Mouse (Mus musculus) heart, embryonic 10.5 days (tissue): ENCODE results near the gene Abr. TPM values are rescaled to one million over a fixed set of nuclear protein-coding genes. Genes with fewer than 3 reads are reported as not detected.
A peak's percentile ranks its signal among the peaks of the same experiment; 100 is the strongest.

Source experiments
- DNase-seq: peaks from one replicate; pipeline ENCODE4 v3.0.0-alpha.2; 2017; ENCODE audit warnings: low spot score
- H3K27ac ChIP-seq: fragments of 300-500 bp; sonication (generic); 2 replicates; pipeline ENCODE4 v1.5.1; 2016; ENCODE audit warnings: mild to moderate bottlenecking
- H3K27me3 ChIP-seq: fragments of 300-500 bp; sonication (generic); 2 replicates; pipeline ENCODE4 v1.6.1; 2016; ENCODE audit warnings: mild to moderate bottlenecking; ENCODE audit not compliant: poor library complexity, insufficient read depth, severe bottlenecking
- H3K36me3 ChIP-seq: fragments of 300-500 bp; sonication (generic); 2 replicates; pipeline ENCODE4 v1.6.1; 2016; ENCODE audit warnings: mild to moderate bottlenecking, moderate library complexity
- H3K4me1 ChIP-seq: fragments of 300-500 bp; sonication (generic); 2 replicates; pipeline ENCODE4 v1.6.1; 2016; ENCODE audit warnings: mild to moderate bottlenecking
- H3K4me3 ChIP-seq: fragments of 300-500 bp; sonication (generic); 2 replicates; pipeline ENCODE4 v1.5.1; 2016; ENCODE audit warnings: mild to moderate bottlenecking, moderate library complexity
- H3K9me3 ChIP-seq: fragments of 300-500 bp; sonication (generic); 2 replicates; pipeline ENCODE4 v1.6.1; 2016; ENCODE audit warnings: mild to moderate bottlenecking, moderate library complexity
- WGBS: fragments of 180-500 bp; shearing (Covaris S2); methylation state at CpG from one replicate; pipeline ENCODE4 v1.1.7; 2016; 5-methylcytosine and 5-hydroxymethylcytosine counted together
- polyA plus RNA-seq: library from polyadenylated mRNA; unstranded; fragments of >200 nt; fragmentation: Nextera tagmentation; extraction: Ambion mirVana; gene quantifications from 2 replicates; pipeline ENCODE4 v1.2.1, GENCODE M21; 2016

The Abr gene
- polyA plus RNA-seq, 1 experiment from 2014 or later = 32.8 TPM

DNA sequence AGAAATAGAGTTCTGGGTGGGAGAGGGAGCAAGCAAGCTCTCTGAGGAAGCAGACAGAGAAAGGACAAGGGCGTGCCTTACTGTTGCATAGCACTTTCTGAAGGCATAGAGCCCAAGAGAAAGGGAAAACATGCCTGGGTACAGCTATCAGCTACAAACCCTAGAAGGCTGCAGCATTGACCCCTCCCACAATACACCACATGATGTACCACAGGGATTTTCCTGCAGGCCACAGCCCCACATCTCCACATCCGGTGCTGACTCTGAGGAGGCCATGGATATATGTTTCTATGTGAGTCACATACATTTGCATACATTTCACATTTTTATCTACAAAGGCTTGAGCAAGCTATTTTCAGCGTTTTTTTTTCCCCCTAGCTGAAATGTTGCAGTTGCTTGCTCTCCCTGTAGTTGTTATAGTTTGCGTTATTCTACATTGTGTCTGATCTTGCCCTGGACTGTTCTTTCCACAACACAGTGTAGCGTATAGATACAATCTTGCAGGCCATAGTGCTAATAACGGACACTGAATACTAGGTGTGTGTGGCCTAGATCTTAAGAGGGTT is 49.2 kb downstream of the Abr start:
- Histone ChIP-seq H3K4me1 (peaks cover 22% of the 10 kb centered on the region), H3K27ac (no peak overlapping the region), H3K27me3 (peaks cover 62% of the 10 kb centered on the region), H3K36me3 (no peaks in the 10 kb centered on the region), H3K9me3 (no peaks in the 10 kb centered on the region), H3K4me3 (no peak overlapping the region)
- 76% methylated on average over 6 of the region's 6 CpGs for WGBS
- no peak for DNase-seq

DNA sequence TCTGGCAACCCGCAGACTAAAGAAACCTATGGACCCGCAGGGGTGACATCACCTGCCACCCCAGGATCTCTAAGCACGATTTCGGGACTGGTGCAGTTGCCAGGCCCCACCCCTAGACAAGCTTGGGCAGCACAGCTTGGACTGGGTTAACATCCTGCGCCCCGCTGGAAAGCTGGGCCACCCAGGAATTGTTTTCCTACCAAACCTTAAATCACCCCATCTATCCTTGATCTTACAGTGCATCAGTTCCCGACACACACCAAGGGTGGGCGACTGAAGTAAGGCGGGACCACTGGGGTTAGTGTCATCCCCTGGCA is 50.5 kb downstream of the Abr start:
- peak overlapping the region; percentile 87 for H3K27ac ChIP-seq
- H3K4me3 ChIP-seq = peak overlapping the region; percentile 79
- peaks cover 66% of the 10 kb centered on the region for H3K27me3 ChIP-seq
- no peak for DNase-seq
- 3% methylated on average over 9 of the region's 9 CpGs for WGBS
- no peaks in the 10 kb centered on the region for H3K9me3 ChIP-seq
- no peaks in the 10 kb centered on the region for H3K36me3 ChIP-seq
- peaks cover 18% of the 10 kb centered on the region for H3K4me1 ChIP-seq

- under 1% methylated on average over 66 of the region's 66 CpGs for WGBS
- Histone ChIP-seq H3K4me1 (peaks cover 18% of the 10 kb centered on the region), H3K27ac (peak overlapping the region; percentile 87), H3K27me3 (peaks cover 66% of the 10 kb centered on the region), H3K9me3 (no peaks in the 10 kb centered on the region), H3K36me3 (no peaks in the 10 kb centered on the region), H3K4me3 (peak overlapping the region; percentile 79)
- peak; percentile 78 for DNase-seq
Measured at GRCm38 (mm10) chr11:76570741-76571612, 51.1 kb downstream of the Abr start.

DNA sequence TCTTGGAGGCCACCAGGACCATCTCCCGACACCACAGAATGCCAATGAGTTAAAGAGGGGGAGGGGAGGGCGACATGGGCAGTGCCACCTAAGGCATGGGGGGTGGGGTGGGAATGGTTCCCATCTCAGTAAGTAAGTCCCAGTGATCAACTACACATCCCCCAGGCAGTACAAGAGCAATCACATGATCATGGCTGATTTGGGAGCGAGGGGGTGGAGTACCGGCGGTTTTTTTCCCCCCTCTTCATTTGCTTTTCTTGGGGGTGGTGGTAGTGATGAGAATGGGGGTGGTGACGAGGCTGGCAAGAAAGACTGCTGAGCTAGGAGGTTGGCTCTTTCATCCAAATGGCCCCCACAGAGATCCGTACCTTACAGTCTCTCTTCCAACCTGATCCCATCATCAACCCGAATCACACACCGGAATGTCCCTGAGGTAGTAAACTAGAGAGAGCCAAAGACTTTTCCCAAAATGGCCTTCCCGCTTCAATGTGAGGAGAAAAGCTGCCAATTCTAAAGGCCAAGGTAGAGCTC is 51.8 kb downstream of the Abr start:
- Histone ChIP-seq H3K4me1 (peaks cover 18% of the 10 kb centered on the region), H3K9me3 (no peaks in the 10 kb centered on the region), H3K4me3 (peak overlapping the region; percentile 79), H3K27me3 (peaks cover 64% of the 10 kb centered on the region), H3K36me3 (no peaks in the 10 kb centered on the region), H3K27ac (peak overlapping the region; percentile 87; the same call in 1 of the 2 replicates)
- no peak for DNase-seq
- 16% methylated on average over 10 of the region's 10 CpGs for WGBS

- no peak for DNase-seq
- Histone ChIP-seq H3K27me3 (peaks cover 58% of the 10 kb centered on the region), H3K27ac (no peak overlapping the region), H3K36me3 (no peaks in the 10 kb centered on the region), H3K4me3 (peak overlapping the region; percentile 18; the same call in 1 of the 2 replicates), H3K4me1 (peaks cover 18% of the 10 kb centered on the region), H3K9me3 (no peaks in the 10 kb centered on the region)
- WGBS = 53% methylated on average over 3 of the region's 3 CpGs
Measured at GRCm38 (mm10) chr11:76569436-76569835, 52.7 kb downstream of the Abr start.

- 65% methylated on average over 3 of the region's 3 CpGs for WGBS
- Histone ChIP-seq H3K4me1 (peaks cover 21% of the 10 kb centered on the region), H3K36me3 (no peaks in the 10 kb centered on the region), H3K4me3 (no peak overlapping the region), H3K27me3 (peaks cover 33% of the 10 kb centered on the region), H3K27ac (no peak overlapping the region), H3K9me3 (no peaks in the 10 kb centered on the region)
- DNase-seq = no peak
Measured at GRCm38 (mm10) chr11:76566081-76566480, 56.0 kb downstream of the Abr start.

DNA sequence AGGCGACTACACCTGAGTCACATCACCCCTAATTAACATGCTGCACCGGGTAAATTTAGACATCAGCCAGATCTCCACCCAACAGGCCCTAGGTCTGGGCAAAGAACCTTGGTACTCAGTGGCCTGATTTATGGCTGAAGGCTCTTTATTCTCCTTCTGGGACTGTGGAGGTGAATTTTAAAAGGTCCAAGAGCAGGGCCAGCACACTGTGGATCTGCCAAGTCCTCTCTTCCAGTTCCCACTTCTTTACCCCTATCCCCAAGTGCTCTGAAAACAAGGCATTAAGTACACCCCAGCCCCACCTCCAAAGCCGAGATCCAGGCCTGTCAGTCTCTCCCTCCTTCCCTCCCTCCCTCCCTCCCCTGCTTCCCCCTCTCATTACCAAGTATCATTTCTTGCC is 59.5 kb downstream of the Abr start:
- H3K9me3 ChIP-seq = no peaks in the 10 kb centered on the region
- H3K4me3 ChIP-seq = no peak overlapping the region
- 47% methylated on average over 3 of the region's 3 CpGs for WGBS
- peaks cover 11% of the 10 kb centered on the region for H3K4me1 ChIP-seq
- H3K27me3 ChIP-seq = peaks cover 1% of the 10 kb centered on the region; the same call in 1 of the 2 replicates
- no peak overlapping the region for H3K27ac ChIP-seq
- DNase-seq = no peak
- no peaks in the 10 kb centered on the region for H3K36me3 ChIP-seq

DNA sequence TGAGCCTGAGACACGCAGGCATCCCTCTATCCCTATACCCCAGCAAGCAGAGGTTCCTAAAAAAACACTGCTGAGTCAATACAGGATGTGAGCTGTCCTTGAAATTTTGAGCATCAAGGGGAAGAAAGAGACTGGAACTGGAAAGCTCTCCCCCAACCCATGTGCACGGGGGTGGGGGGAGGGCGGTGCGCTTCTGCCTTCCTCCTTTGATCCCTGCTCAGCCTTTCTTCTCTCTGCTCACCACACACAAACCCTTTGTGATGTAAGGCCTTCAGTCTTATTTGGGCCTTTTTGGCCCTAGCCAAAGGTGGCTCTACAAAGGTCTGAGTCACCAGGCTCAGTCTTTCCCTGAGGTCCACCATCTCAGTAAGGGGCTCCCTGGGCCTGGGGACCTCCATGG is 59.9 kb downstream of the Abr start:
- Histone ChIP-seq H3K4me3 (no peak overlapping the region), H3K9me3 (no peaks in the 10 kb centered on the region), H3K4me1 (peaks cover 11% of the 10 kb centered on the region), H3K36me3 (no peaks in the 10 kb centered on the region), H3K27ac (no peak overlapping the region), H3K27me3 (no peaks in the 10 kb centered on the region)
- WGBS = 44% methylated on average over 4 of the region's 4 CpGs
- DNase-seq = no peak

DNA sequence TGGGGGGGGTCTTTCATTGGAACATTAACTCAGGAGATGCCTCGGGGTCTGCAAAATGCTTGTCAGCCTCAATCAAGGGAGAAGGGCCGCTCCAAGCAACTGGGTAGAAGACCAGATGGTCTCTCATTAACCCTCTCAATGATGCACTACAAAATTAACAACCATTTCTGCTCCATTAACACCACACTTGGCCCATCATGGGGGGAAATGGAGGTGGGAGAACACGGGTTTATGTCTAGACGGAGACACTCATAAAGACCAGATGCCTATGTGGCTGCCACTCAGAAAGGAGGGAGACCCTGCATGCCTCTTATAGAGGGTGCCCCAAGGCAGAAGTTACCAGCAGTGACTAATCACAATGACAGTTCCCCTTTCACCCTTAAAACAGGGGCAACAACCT is 64.3 kb downstream of the Abr start:
- Histone ChIP-seq H3K4me1 (peaks cover 11% of the 10 kb centered on the region), H3K27me3 (no peaks in the 10 kb centered on the region), H3K9me3 (no peaks in the 10 kb centered on the region), H3K27ac (no peak overlapping the region), H3K4me3 (no peak overlapping the region), H3K36me3 (no peaks in the 10 kb centered on the region)
- DNase-seq = no peak
- 83% methylated on average over 4 of the region's 4 CpGs for WGBS

DNA sequence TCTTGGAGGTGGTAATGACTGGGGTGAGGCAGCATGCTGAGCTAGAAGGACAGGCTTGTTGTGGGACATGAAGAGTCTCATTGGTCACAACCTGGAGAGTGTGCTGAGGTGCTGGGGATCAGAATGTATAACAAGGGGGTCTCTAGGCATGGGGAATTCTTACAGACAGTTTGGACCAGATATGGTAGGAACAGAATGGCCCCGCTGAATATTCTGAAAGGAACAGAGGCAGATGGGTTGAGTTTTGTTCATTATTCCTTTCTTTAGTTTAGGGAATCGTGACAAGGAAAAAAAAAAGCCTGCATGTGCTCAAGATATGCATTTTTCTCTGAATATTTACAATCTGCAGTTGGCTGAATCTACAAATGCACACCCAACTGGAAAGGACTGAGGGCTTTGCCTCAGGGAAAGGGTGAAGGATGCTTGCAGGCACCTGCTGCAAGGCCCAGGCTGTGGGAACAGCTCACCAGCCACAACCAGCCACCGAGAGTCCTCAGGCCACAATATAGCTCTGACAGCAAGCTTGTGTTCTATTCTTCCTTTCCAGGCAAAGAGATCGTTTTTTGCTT is 73.9 kb downstream of the Abr start:
- Histone ChIP-seq H3K27ac (no peak overlapping the region), H3K9me3 (no peaks in the 10 kb centered on the region), H3K27me3 (no peaks in the 10 kb centered on the region), H3K4me1 (0 out of 2 replicates have a peak, but pooled peaks cover 7% of the 10 kb centered on the region), H3K4me3 (no peak overlapping the region), H3K36me3 (no peaks in the 10 kb centered on the region)
- 81% methylated on average over 4 of the region's 4 CpGs for WGBS
- DNase-seq = no peak

DNA sequence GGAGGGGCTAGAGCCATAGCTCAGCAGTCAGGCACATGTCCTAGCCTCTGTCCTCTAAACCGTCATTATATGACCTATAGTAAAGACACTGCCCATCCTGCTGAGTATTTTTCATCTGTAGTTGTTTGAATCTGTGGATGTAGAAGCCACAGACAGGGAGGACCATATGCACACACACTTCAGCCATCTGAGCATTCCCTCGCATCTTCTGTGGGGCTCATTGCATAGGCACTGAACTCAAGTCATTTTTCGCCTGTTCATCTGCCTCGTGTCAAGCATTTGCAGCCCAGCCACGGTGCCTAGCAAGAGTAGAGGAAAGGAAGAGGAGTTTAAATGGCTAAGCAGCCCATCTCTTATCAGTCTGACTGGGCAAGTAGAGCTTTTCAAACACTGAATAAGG is 74.7 kb downstream of the Abr start:
- H3K4me1 ChIP-seq = 0 out of 2 replicates have a peak, but pooled peaks cover 7% of the 10 kb centered on the region
- H3K36me3 ChIP-seq = no peaks in the 10 kb centered on the region
- no peaks in the 10 kb centered on the region for H3K9me3 ChIP-seq
- H3K27me3 ChIP-seq = no peaks in the 10 kb centered on the region
- 68% methylated on average over 5 of the region's 5 CpGs for WGBS
- no peak for DNase-seq
- H3K4me3 ChIP-seq = no peak overlapping the region
- H3K27ac ChIP-seq = no peak overlapping the region

GRCm38 (mm10) chr11:76546431-76546830 is 75.7 kb downstream of the Abr start:
- no peak for DNase-seq
- 0 out of 2 replicates have a peak, but pooled peaks cover 13% of the 10 kb centered on the region for H3K4me1 ChIP-seq
- H3K36me3 ChIP-seq = 0 out of 2 replicates have a peak, but pooled peaks cover 2% of the 10 kb centered on the region
- no peaks in the 10 kb centered on the region for H3K27me3 ChIP-seq
- no peak overlapping the region for H3K27ac ChIP-seq
- no peak overlapping the region for H3K4me3 ChIP-seq
- WGBS = 70% methylated on average over 4 of the region's 4 CpGs
- H3K9me3 ChIP-seq = no peaks in the 10 kb centered on the region

DNA sequence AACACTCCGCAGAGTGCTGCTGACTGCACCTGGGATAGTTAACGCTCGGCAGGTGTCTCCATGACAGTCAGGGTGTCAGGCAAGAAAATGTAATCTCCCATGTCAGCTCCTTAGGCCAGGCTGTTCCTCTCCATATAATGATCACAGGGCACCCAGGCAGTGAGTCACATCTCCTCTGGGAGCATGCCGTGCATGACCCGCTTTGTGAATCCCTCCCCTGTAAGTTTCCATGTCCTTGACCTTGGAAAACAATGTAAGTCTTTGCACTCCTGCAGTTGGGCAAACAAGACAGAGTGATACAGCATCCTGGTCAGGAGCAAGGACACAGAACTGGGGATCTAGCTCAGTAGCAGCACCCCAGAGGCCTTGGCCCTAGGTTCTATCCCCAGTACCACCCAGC is 78.8 kb downstream of the Abr start:
- WGBS = 71% methylated on average over 5 of the region's 5 CpGs
- no peak for DNase-seq
- Histone ChIP-seq H3K36me3 (0 out of 2 replicates have a peak, but pooled peaks cover 2% of the 10 kb centered on the region), H3K4me1 (0 out of 2 replicates have a peak, but pooled peaks cover 13% of the 10 kb centered on the region), H3K4me3 (no peak overlapping the region), H3K27me3 (no peaks in the 10 kb centered on the region), H3K9me3 (no peaks in the 10 kb centered on the region), H3K27ac (no peak overlapping the region)
